Mouse (Mus musculus): ENCODE measurements around the gene Tab2. TPM values are rescaled to one million over a fixed set of nuclear protein-coding genes. Genes with fewer than 3 reads are reported as not detected.

Gene Tab2
- polyA plus RNA-seq, 1 experiment: 101 TPM

- H3K4me1 ChIP-seq (ENCODE audit: control insufficient read depth, insufficient read depth, low read length): peaks cover 2% of the 10 kb centered on the region
- H3K27me3 ChIP-seq (ENCODE audit: control insufficient read depth, insufficient read depth, low read length, poor library complexity, severe bottlenecking): no peaks in the 10 kb centered on the region
- no peaks in the 10 kb centered on the region for H3K9me3 ChIP-seq (replicated peaks; ENCODE audit: control insufficient read depth, insufficient read depth, low read length, poor library complexity, severe bottlenecking)
- no peak overlapping the region for H3K27ac ChIP-seq (ENCODE audit: insufficient read depth, low read length)
- H3K36me3 ChIP-seq (ENCODE audit: control insufficient read depth, insufficient read depth, low read length, poor library complexity, severe bottlenecking): no peaks in the 10 kb centered on the region
- TF ChIP-seq CTCF (IDR thresholded peaks at IDR 0.05; ENCODE audit: low read depth, low read length) (no peak), EP300 (IDR thresholded peaks at IDR 0.05; ENCODE audit: insufficient read depth, low read depth, low read length) (no peak), POLR2A (IDR thresholded peaks at IDR 0.05; ENCODE audit: insufficient read depth, low read length) (no peak)
- no peak overlapping the region for H3K9ac ChIP-seq (ENCODE audit: low read depth, poor library complexity, severe bottlenecking)
- H3K4me3 ChIP-seq (ENCODE audit: low read depth, low read length): no peak overlapping the region
These were observed 13.0 kb downstream of the Tab2 start for GRCm38 (mm10) chr10:7943006-7943405.

GRCm38 (mm10) chr10:7936556-7937192 is 19.4 kb downstream of the Tab2 start:
- no peak overlapping the region for H3K27ac ChIP-seq (ENCODE audit: insufficient read depth, low read length)
- H3K9me3 ChIP-seq (replicated peaks; ENCODE audit: control insufficient read depth, insufficient read depth, low read length, poor library complexity, severe bottlenecking): no peaks in the 10 kb centered on the region
- H3K4me1 ChIP-seq (ENCODE audit: control insufficient read depth, insufficient read depth, low read length): no peaks in the 10 kb centered on the region

GRCm38 (mm10) chr10:7932958-7933357 is 23.1 kb downstream of the Tab2 start:
- no peak overlapping the region for H3K9ac ChIP-seq (ENCODE audit: low read depth, poor library complexity, severe bottlenecking)
- no peaks in the 10 kb centered on the region for H3K27me3 ChIP-seq (ENCODE audit: control insufficient read depth, insufficient read depth, low read length, poor library complexity, severe bottlenecking)
- TF ChIP-seq CTCF (IDR thresholded peaks at IDR 0.05; ENCODE audit: low read depth, low read length): no peak
- TF ChIP-seq EP300 (IDR thresholded peaks at IDR 0.05; ENCODE audit: insufficient read depth, low read depth, low read length): no peak
- TF ChIP-seq POLR2A (IDR thresholded peaks at IDR 0.05; ENCODE audit: insufficient read depth, low read length): no peak
- no peaks in the 10 kb centered on the region for H3K4me1 ChIP-seq (ENCODE audit: control insufficient read depth, insufficient read depth, low read length)
- H3K9me3 ChIP-seq (replicated peaks; ENCODE audit: control insufficient read depth, insufficient read depth, low read length, poor library complexity, severe bottlenecking): no peaks in the 10 kb centered on the region
- no peak overlapping the region for H3K27ac ChIP-seq (ENCODE audit: insufficient read depth, low read length)
- no peaks in the 10 kb centered on the region for H3K36me3 ChIP-seq (ENCODE audit: control insufficient read depth, insufficient read depth, low read length, poor library complexity, severe bottlenecking)
- H3K4me3 ChIP-seq (ENCODE audit: low read depth, low read length): no peak overlapping the region

More at GRCm38 (mm10) chr10:7936556-7937192, 19.4 kb downstream of the Tab2 start:
- no peak overlapping the region for H3K4me3 ChIP-seq (ENCODE audit: low read depth, low read length)
- TF ChIP-seq CTCF (IDR thresholded peaks at IDR 0.05; ENCODE audit: low read depth, low read length) (no peak), POLR2A (IDR thresholded peaks at IDR 0.05; ENCODE audit: insufficient read depth, low read length) (no peak), EP300 (IDR thresholded peaks at IDR 0.05; ENCODE audit: insufficient read depth, low read depth, low read length) (no peak)
- no peaks in the 10 kb centered on the region for H3K27me3 ChIP-seq (ENCODE audit: control insufficient read depth, insufficient read depth, low read length, poor library complexity, severe bottlenecking)
- no peak overlapping the region for H3K9ac ChIP-seq (ENCODE audit: low read depth, poor library complexity, severe bottlenecking)
- no peaks in the 10 kb centered on the region for H3K36me3 ChIP-seq (ENCODE audit: control insufficient read depth, insufficient read depth, low read length, poor library complexity, severe bottlenecking)

- Histone ChIP-seq H3K4me1 (ENCODE audit: control insufficient read depth, insufficient read depth, low read length) (no peaks in the 10 kb centered on the region), H3K9me3 (replicated peaks; ENCODE audit: control insufficient read depth, insufficient read depth, low read length, poor library complexity, severe bottlenecking) (no peaks in the 10 kb centered on the region), H3K4me3 (ENCODE audit: low read depth, low read length) (no peak overlapping the region), H3K27ac (ENCODE audit: insufficient read depth, low read length) (no peak overlapping the region), H3K36me3 (ENCODE audit: control insufficient read depth, insufficient read depth, low read length, poor library complexity, severe bottlenecking) (no peaks in the 10 kb centered on the region), H3K9ac (ENCODE audit: low read depth, poor library complexity, severe bottlenecking) (no peak overlapping the region), H3K27me3 (ENCODE audit: control insufficient read depth, insufficient read depth, low read length, poor library complexity, severe bottlenecking) (no peaks in the 10 kb centered on the region)
- TF ChIP-seq CTCF (IDR thresholded peaks at IDR 0.05; ENCODE audit: low read depth, low read length) (no peak), POLR2A (IDR thresholded peaks at IDR 0.05; ENCODE audit: insufficient read depth, low read length) (no peak), EP300 (IDR thresholded peaks at IDR 0.05; ENCODE audit: insufficient read depth, low read depth, low read length) (no peak)
These were observed 27.0 kb downstream of the Tab2 start for GRCm38 (mm10) chr10:7928996-7929395.

- peaks cover 4% of the 10 kb centered on the region; the same call in 1 of the 2 replicates for H3K36me3 ChIP-seq (ENCODE audit: control insufficient read depth, insufficient read depth, low read length, poor library complexity, severe bottlenecking)
- H3K27me3 ChIP-seq (ENCODE audit: control insufficient read depth, insufficient read depth, low read length, poor library complexity, severe bottlenecking): no peaks in the 10 kb centered on the region
- no peaks in the 10 kb centered on the region for H3K4me1 ChIP-seq (ENCODE audit: control insufficient read depth, insufficient read depth, low read length)
- H3K27ac ChIP-seq (ENCODE audit: insufficient read depth, low read length): no peak overlapping the region
- no peak for TF ChIP-seq POLR2A (IDR thresholded peaks at IDR 0.05; ENCODE audit: insufficient read depth, low read length)
- no peak for TF ChIP-seq EP300 (IDR thresholded peaks at IDR 0.05; ENCODE audit: insufficient read depth, low read depth, low read length)
- TF ChIP-seq CTCF (IDR thresholded peaks at IDR 0.05; ENCODE audit: low read depth, low read length): no peak
- no peaks in the 10 kb centered on the region for H3K9me3 ChIP-seq (replicated peaks; ENCODE audit: control insufficient read depth, insufficient read depth, low read length, poor library complexity, severe bottlenecking)
- no peak overlapping the region for H3K9ac ChIP-seq (ENCODE audit: low read depth, poor library complexity, severe bottlenecking)
- no peak overlapping the region for H3K4me3 ChIP-seq (ENCODE audit: low read depth, low read length)
These were observed 30.5 kb downstream of the Tab2 start for GRCm38 (mm10) chr10:7925481-7925880.

- no peak for TF ChIP-seq CTCF (IDR thresholded peaks at IDR 0.05; ENCODE audit: low read depth, low read length)
- no peak for TF ChIP-seq POLR2A (IDR thresholded peaks at IDR 0.05; ENCODE audit: insufficient read depth, low read length)
- no peak for TF ChIP-seq EP300 (IDR thresholded peaks at IDR 0.05; ENCODE audit: insufficient read depth, low read depth, low read length)
- Histone ChIP-seq H3K36me3 (ENCODE audit: control insufficient read depth, insufficient read depth, low read length, poor library complexity, severe bottlenecking) (peaks cover 23% of the 10 kb centered on the region), H3K4me1 (ENCODE audit: control insufficient read depth, insufficient read depth, low read length) (no peaks in the 10 kb centered on the region), H3K27ac (ENCODE audit: insufficient read depth, low read length) (no peak overlapping the region), H3K9me3 (replicated peaks; ENCODE audit: control insufficient read depth, insufficient read depth, low read length, poor library complexity, severe bottlenecking) (peaks cover 8% of the 10 kb centered on the region; the same call in 1 of the 2 replicates), H3K27me3 (ENCODE audit: control insufficient read depth, insufficient read depth, low read length, poor library complexity, severe bottlenecking) (no peaks in the 10 kb centered on the region), H3K9ac (ENCODE audit: low read depth, poor library complexity, severe bottlenecking) (no peak overlapping the region), H3K4me3 (ENCODE audit: low read depth, low read length) (no peak overlapping the region)
These were observed 32.6 kb downstream of the Tab2 start for GRCm38 (mm10) chr10:7923433-7923832.
